Mouse (Mus musculus) hindbrain, embryonic 16.5 days (tissue): ENCODE measurements around the gene Erbb4. TPM values are rescaled to one million over a fixed set of nuclear protein-coding genes. Genes with fewer than 3 reads are reported as not detected.

ENCODE experiments used
- ATAC-seq: fragments of 200-750 bp; cut with Nextera tagmentation; 2 replicates; pipeline ENCODE4 v1.8.0; 2017; ENCODE audit warnings: moderate TSS enrichment, moderate library complexity
- H3K27ac ChIP-seq: fragments of 300-500 bp; sonication (generic); 2 replicates; pipeline ENCODE4 v1.5.1; 2014; ENCODE audit warnings: low read depth, mild to moderate bottlenecking, control low read depth, low read length, moderate library complexity
- H3K27me3 ChIP-seq: fragments of 300-500 bp; sonication (generic); replicated peaks from 2 replicates; pipeline ENCODE4 v1.6.1; 2014; ENCODE audit warnings: low read length; ENCODE audit not compliant: control insufficient read depth, insufficient read depth
- H3K36me3 ChIP-seq: fragments of 300-500 bp; sonication (generic); 2 replicates; pipeline ENCODE4 v1.6.1; 2014; ENCODE audit warnings: mild to moderate bottlenecking, low read length, moderate library complexity, mixed read lengths; ENCODE audit not compliant: control insufficient read depth, insufficient read depth
- H3K4me1 ChIP-seq: fragments of 300-500 bp; sonication (generic); 2 replicates; pipeline ENCODE4 v1.6.1; 2014; ENCODE audit warnings: low read depth, low read length; ENCODE audit not compliant: control insufficient read depth, insufficient read depth
- H3K4me2 ChIP-seq: fragments of 300-500 bp; sonication (generic); 2 replicates; pipeline ENCODE4 v1.6.1; 2014; ENCODE audit warnings: mild to moderate bottlenecking, low read length, control low read depth, moderate library complexity
- H3K4me3 ChIP-seq: fragments of 300-500 bp; sonication (generic); 2 replicates; pipeline ENCODE4 v1.5.1; 2014; ENCODE audit warnings: mild to moderate bottlenecking, low read length, control low read depth, moderate library complexity
- H3K9ac ChIP-seq: fragments of 300-500 bp; sonication (generic); 2 replicates; pipeline ENCODE4 v1.6.1; 2014; ENCODE audit warnings: low read depth, mild to moderate bottlenecking, control low read depth, low read length, moderate library complexity
- H3K9me3 ChIP-seq: fragments of 300-500 bp; sonication (generic); 2 replicates; pipeline ENCODE4 v1.6.1; 2014; ENCODE audit warnings: mild to moderate bottlenecking, low read length, moderate library complexity; ENCODE audit not compliant: control insufficient read depth
- WGBS: fragments of 180-500 bp; shearing (Covaris S2); extraction: QIAGEN DNeasy Blood & Tissue Kit; methylation state at CpG from one replicate; pipeline ENCODE4 v1.1.7; 2014; 5-methylcytosine and 5-hydroxymethylcytosine counted together
- polyA plus RNA-seq: library from polyadenylated mRNA; unstranded; fragments of >200 nt; fragmentation: Nextera tagmentation; extraction: Ambion mirVana; gene quantifications from 2 replicates; pipeline ENCODE4 v1.2.1, GENCODE M21; 2015

Erbb4 gene
- polyA plus RNA-seq, 1 experiment from 2014 or later = 14.7 TPM

DNA sequence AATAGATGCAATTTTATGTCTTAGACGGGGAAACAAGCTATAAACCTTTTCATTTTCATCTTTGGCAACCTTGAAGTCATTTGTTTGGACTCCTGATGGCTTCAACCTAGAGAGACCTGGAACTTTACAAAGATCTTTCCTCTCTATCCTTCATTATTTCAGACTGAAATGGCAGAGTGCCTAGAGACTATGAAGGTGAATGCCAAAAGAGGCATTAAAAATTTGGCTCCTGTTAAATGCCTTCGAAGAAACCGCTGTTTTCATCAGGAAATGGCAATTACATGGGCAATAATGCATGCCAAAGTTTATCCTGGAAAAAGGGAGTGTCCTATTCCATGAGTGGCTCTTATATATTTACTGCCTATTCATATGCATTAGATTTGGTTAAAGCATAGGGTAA is 273.2 kb downstream of the Erbb4 start:
- WGBS = 69% methylated on average over 3 of the region's 3 CpGs
- Histone ChIP-seq H3K36me3 (no peaks in the 10 kb centered on the region), H3K9ac (no peak overlapping the region), H3K4me2 (no peak overlapping the region), H3K9me3 (no peaks in the 10 kb centered on the region), H3K27me3 (no peaks in the 10 kb centered on the region), H3K4me1 (no peaks in the 10 kb centered on the region), H3K27ac (no peak overlapping the region), H3K4me3 (no peak overlapping the region)
- ATAC-seq = no peak

GRCm38 (mm10) chr1:68832101-68832500 is 275.8 kb downstream of the Erbb4 start:
- Histone ChIP-seq H3K27ac (no peak overlapping the region), H3K9me3 (no peaks in the 10 kb centered on the region), H3K4me3 (no peak overlapping the region), H3K4me2 (no peak overlapping the region), H3K36me3 (no peaks in the 10 kb centered on the region), H3K4me1 (no peaks in the 10 kb centered on the region), H3K9ac (no peak overlapping the region), H3K27me3 (no peaks in the 10 kb centered on the region)
- no peak for ATAC-seq

DNA sequence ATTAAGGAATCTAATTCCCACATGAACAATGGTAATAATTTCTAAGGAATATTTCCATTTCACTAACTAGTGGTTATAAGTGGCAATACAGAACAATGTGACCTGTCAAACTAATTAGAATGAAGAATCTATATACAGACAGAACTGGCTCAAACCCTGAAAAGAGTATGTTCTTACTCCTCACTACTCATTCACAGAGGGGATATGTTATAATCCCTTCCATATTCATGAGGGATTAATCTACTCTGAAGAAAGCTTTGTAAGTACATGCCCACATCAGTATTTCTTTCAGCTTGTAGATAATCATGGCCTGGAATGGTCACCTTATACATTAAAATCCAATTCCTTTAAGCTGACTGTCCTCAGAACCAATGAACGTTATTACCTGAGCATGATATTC is 276.3 kb downstream of the Erbb4 start:
- Histone ChIP-seq H3K9me3 (no peaks in the 10 kb centered on the region), H3K4me2 (no peak overlapping the region), H3K27ac (no peak overlapping the region), H3K4me1 (no peaks in the 10 kb centered on the region), H3K36me3 (no peaks in the 10 kb centered on the region), H3K4me3 (no peak overlapping the region), H3K27me3 (no peaks in the 10 kb centered on the region), H3K9ac (no peak overlapping the region)
- 57% methylated on average over 1 of the region's 1 CpGs for WGBS
- no peak for ATAC-seq

DNA sequence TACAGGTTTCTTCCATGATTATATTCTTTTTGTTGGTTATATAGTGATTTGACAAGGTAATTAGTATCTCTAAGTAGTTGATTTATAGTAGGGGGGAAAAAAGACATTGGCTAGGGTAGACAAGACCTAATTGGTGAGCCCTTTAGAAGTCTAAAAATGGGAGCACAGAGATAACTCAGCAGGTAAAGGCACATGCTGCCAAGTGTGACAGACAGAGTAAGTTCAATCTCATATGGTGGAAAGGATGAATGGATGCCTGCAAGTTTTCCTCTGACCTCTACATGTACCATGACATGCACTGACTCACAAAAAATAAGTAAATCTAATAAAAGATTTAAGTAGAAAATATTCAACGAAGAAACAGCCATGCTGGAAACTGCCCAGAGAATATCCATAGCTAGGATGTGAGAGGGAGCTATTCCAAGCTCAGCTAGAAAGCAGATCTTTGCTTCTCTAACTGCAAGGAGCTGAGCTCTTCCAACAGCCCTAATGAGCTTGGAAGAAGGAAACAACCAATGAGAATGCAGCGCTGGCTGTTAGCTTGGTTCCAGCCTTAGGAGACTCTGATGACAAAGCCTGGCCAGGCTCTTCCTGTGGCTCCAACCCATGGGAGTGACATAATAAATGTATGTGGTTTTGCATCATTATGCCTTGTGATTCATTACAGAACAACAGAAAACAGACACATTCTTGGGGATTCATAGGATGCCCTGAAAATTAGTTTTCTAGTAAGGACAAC is 277.2 kb downstream of the Erbb4 start:
- WGBS = 60% methylated on average over 2 of the region's 2 CpGs
- Histone ChIP-seq H3K36me3 (no peaks in the 10 kb centered on the region), H3K4me2 (no peak overlapping the region), H3K27ac (no peak overlapping the region), H3K4me1 (no peaks in the 10 kb centered on the region), H3K27me3 (no peaks in the 10 kb centered on the region), H3K9me3 (no peaks in the 10 kb centered on the region), H3K4me3 (no peak overlapping the region), H3K9ac (no peak overlapping the region)
- no peak for ATAC-seq

- H3K4me3 ChIP-seq = no peak overlapping the region
- no peak overlapping the region for H3K4me2 ChIP-seq
- ATAC-seq = no peak
- no peaks in the 10 kb centered on the region for H3K36me3 ChIP-seq
- WGBS = 57% methylated on average over 2 of the region's 2 CpGs
- no peaks in the 10 kb centered on the region for H3K9me3 ChIP-seq
- no peak overlapping the region for H3K27ac ChIP-seq
- H3K27me3 ChIP-seq = no peaks in the 10 kb centered on the region
- no peaks in the 10 kb centered on the region for H3K4me1 ChIP-seq
- H3K9ac ChIP-seq = no peak overlapping the region
Measured at GRCm38 (mm10) chr1:68823116-68823644, 284.7 kb downstream of the Erbb4 start.

GRCm38 (mm10) chr1:68806711-68807110 is 301.1 kb downstream of the Erbb4 start:
- no peak overlapping the region for H3K27ac ChIP-seq
- WGBS = 55% methylated on average over 2 of the region's 2 CpGs
- H3K4me2 ChIP-seq = no peak overlapping the region
- no peaks in the 10 kb centered on the region for H3K36me3 ChIP-seq
- H3K4me1 ChIP-seq = no peaks in the 10 kb centered on the region
- no peak overlapping the region for H3K4me3 ChIP-seq
- H3K9ac ChIP-seq = no peak overlapping the region
- H3K9me3 ChIP-seq = no peaks in the 10 kb centered on the region
- no peaks in the 10 kb centered on the region for H3K27me3 ChIP-seq
- ATAC-seq = no peak

- no peaks in the 10 kb centered on the region for H3K27me3 ChIP-seq
- H3K9me3 ChIP-seq = no peaks in the 10 kb centered on the region
- H3K27ac ChIP-seq = no peak overlapping the region
- no peaks in the 10 kb centered on the region for H3K36me3 ChIP-seq
- no peak overlapping the region for H3K4me2 ChIP-seq
- no peak for ATAC-seq
- H3K9ac ChIP-seq = no peak overlapping the region
- H3K4me1 ChIP-seq = no peaks in the 10 kb centered on the region
- 46% methylated on average over 4 of the region's 4 CpGs for WGBS
- no peak overlapping the region for H3K4me3 ChIP-seq
Measured at GRCm38 (mm10) chr1:68787409-68788015, 320.3 kb downstream of the Erbb4 start.

GRCm38 (mm10) chr1:68780653-68781052 is 327.2 kb downstream of the Erbb4 start:
- no peaks in the 10 kb centered on the region for H3K9me3 ChIP-seq
- H3K4me3 ChIP-seq = no peak overlapping the region
- no peaks in the 10 kb centered on the region for H3K27me3 ChIP-seq
- no peaks in the 10 kb centered on the region for H3K36me3 ChIP-seq
- H3K27ac ChIP-seq = no peak overlapping the region
- ATAC-seq = no peak
- WGBS = 33% methylated on average over 2 of the region's 2 CpGs
- no peak overlapping the region for H3K9ac ChIP-seq
- no peak overlapping the region for H3K4me2 ChIP-seq
- no peaks in the 10 kb centered on the region for H3K4me1 ChIP-seq

DNA sequence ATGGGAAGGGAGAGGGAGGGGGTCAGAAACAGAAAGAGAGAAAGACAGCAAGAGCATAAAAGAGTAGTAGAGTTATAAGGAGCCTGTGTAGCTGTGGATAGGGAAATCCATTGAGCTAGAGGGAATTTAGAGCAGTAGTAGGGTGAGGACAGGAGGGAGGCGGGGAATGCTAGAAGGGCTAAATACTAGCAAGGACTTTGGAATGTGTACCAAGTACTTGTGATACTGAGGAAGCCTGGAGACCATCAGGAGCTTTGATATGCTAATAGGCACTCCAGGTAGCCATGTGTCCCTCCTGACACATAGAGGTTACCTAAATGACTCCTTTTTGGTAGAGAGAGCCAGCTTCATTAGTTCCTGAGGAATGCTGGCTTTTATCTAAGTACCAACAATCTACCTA is 327.8 kb downstream of the Erbb4 start:
- WGBS = 88% methylated on average over 1 of the region's 1 CpGs
- Histone ChIP-seq H3K27ac (no peak overlapping the region), H3K4me2 (no peak overlapping the region), H3K27me3 (no peaks in the 10 kb centered on the region), H3K4me1 (no peaks in the 10 kb centered on the region), H3K4me3 (no peak overlapping the region), H3K9me3 (no peaks in the 10 kb centered on the region), H3K36me3 (no peaks in the 10 kb centered on the region), H3K9ac (no peak overlapping the region)
- ATAC-seq = no peak
